Mouse (Mus musculus) gastrocnemius, adult 2 months (tissue): Measurements from ENCODE around the gene Mrpl12. TPM values are rescaled to one million over a fixed set of nuclear protein-coding genes. Genes with fewer than 3 reads are reported as not detected.
"Not testable (repeated sequence)": the region's sequence is repeated elsewhere in the genome, so short reads cannot be mapped to it uniquely, and the experiment has no call there.

Experiments
- DNase-seq: peaks from one replicate; pipeline ENCODE4 v3.0.0; 2022
- H3K27ac ChIP-seq: fragments of 200-600 bp; 2 replicates; pipeline ENCODE4 v1.8.1; 2022; ENCODE audit warnings: mild to moderate bottlenecking
- H3K4me3 ChIP-seq: fragments of 200-600 bp; 2 replicates; pipeline ENCODE4 v1.8.1; 2022; ENCODE audit warnings: mild to moderate bottlenecking, moderate library complexity
- CTCF ChIP-seq: fragments of 200-600 bp; IDR thresholded peaks from 2 replicates; pipeline ENCODE4 v1.8.1; 2022; ENCODE audit warnings: antibody characterized with exemption, mild to moderate bottlenecking, moderate library complexity
- intact Hi-C: fragments of 180-260 bp; cut with DNase I; formaldehyde crosslinking; loops from one replicate; pipeline ENCODE4 v1.15.1; 2025
- total RNA-seq, 2 experiments: library from RNA; stranded (reverse); gene quantifications; 2 replicates each; pipeline ENCODE4 v1.2.3; 2021

The Mrpl12 gene
- total RNA-seq, 2 experiments from 2014 or later, result 120 to 177 TPM

GRCm38 (mm10) chr11:120500357-120500756, 15.9 kb downstream of the Mrpl12 start:
- H3K4me3 ChIP-seq, result no peak overlapping the region
- no peak for DNase-seq
- no peak for TF ChIP-seq CTCF
- H3K27ac ChIP-seq, result no peak overlapping the region
- intact Hi-C loops, result no loop called here

DNA sequence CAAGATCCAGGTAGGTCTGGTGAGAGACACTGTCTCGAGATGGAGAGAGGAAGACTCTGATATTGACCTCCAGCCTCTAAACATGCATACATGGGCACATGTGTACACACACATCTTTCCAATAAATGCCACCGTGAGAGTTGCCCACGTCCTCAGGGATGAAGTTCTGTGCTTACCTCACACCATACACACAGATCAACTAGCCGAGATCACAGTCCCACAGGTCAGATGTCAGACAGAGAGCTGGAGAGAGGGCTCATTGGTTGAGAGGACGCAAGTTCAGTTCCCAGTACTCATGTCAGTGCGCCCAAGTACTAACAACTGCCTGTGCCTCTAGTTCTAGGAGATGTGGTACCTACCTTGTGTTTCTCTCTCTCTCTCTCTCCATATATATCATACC, 16.6 kb downstream of the Mrpl12 start:
- no peak for DNase-seq
- Histone ChIP-seq H3K4me3 (no peak overlapping the region), H3K27ac (no peak overlapping the region)
- no peak for TF ChIP-seq CTCF
- intact Hi-C loops, result no loop called here

- H3K4me3 ChIP-seq, result no peak overlapping the region
- no peak for DNase-seq
- no peak for TF ChIP-seq CTCF
- no peak overlapping the region for H3K27ac ChIP-seq
- intact Hi-C loops, result no loop called here
Measured at GRCm38 (mm10) chr11:120501701-120502100, 17.3 kb downstream of the Mrpl12 start.

- H3K4me3 ChIP-seq, result no peak overlapping the region
- intact Hi-C loops, result no loop called here
- no peak for TF ChIP-seq CTCF
- no peak overlapping the region for H3K27ac ChIP-seq
- DNase-seq, result no peak
Measured at GRCm38 (mm10) chr11:120505661-120506060, 21.2 kb downstream of the Mrpl12 start.

DNA sequence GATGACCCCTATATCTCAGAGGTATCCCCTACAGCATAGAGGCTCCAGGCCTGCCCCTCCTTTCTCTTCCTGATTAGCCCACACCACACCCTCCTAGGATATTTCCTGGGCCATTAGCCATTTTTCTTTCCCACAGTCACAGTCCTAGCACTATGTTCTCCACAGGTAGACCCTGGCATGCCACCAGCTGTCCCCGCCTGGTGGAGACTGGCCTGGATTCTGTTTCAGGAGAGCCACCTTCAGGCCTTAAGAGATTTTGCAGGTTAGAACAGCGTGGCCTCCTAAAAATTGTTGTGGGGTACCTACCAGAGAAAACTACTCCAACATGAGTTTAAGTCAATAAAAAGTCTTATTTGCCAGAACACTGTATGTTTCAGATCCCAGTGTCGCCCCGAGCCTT, 22.5 kb downstream of the Mrpl12 start:
- Histone ChIP-seq H3K4me3 (no peak overlapping the region), H3K27ac (no peak overlapping the region)
- intact Hi-C loops, result no loop called here
- TF ChIP-seq CTCF, result peak; percentile 38
- DNase-seq, result no peak

GRCm38 (mm10) chr11:120507611-120508289, 23.3 kb downstream of the Mrpl12 start:
- intact Hi-C loops, result no loop called here
- no peak for DNase-seq
- no peak overlapping the region for H3K27ac ChIP-seq
- no peak for TF ChIP-seq CTCF
- H3K4me3 ChIP-seq, result no peak overlapping the region

- intact Hi-C loops, result no loop called here
- no peak for TF ChIP-seq CTCF
- Histone ChIP-seq H3K27ac (no peak overlapping the region), H3K4me3 (no peak overlapping the region)
- DNase-seq, result no peak
Measured at GRCm38 (mm10) chr11:120508290-120508870, 24.0 kb downstream of the Mrpl12 start.

GRCm38 (mm10) chr11:120509940-120510339, 25.5 kb downstream of the Mrpl12 start:
- no peak overlapping the region for H3K4me3 ChIP-seq
- intact Hi-C loops, result no loop called here
- H3K27ac ChIP-seq, result no peak overlapping the region
- DNase-seq, result no peak
- no peak for TF ChIP-seq CTCF

DNA sequence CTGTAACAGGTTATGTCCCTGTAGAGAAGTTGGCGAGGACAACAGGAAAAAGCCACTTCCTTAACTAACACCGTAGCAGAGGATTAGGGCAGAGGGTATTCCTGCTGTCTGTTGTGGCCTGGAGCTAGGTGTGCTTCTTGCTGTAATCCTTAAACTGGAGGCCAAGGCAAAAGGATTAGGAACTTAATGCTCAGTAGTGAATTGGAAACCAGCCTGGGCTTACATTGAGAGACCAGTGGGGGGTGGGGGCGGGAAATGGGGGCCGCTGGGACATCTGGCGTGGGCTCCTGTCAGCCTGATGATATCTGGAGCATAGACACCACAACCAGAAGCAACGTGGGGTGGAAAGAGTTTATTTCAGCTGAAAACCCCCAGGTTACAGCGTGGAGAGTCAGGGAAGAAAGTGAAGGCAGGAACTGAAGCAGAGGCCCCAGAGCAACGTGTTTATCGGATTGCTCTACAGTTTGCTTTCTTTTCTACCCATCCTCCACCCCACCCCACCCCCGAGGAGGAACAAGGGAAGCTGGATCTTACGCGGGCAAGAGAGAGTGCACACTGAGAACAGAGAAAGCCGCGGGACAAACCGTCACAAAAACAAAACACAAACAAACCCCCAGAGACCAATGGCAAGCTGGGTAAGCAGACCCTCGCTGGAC, 26.1 kb downstream of the Mrpl12 start:
- no peak for TF ChIP-seq CTCF
- intact Hi-C loops, result no loop called here
- DNase-seq, result no peak
- H3K4me3 ChIP-seq, result peak overlapping the region; percentile 65
- peak overlapping the region; percentile 62 for H3K27ac ChIP-seq

DNA sequence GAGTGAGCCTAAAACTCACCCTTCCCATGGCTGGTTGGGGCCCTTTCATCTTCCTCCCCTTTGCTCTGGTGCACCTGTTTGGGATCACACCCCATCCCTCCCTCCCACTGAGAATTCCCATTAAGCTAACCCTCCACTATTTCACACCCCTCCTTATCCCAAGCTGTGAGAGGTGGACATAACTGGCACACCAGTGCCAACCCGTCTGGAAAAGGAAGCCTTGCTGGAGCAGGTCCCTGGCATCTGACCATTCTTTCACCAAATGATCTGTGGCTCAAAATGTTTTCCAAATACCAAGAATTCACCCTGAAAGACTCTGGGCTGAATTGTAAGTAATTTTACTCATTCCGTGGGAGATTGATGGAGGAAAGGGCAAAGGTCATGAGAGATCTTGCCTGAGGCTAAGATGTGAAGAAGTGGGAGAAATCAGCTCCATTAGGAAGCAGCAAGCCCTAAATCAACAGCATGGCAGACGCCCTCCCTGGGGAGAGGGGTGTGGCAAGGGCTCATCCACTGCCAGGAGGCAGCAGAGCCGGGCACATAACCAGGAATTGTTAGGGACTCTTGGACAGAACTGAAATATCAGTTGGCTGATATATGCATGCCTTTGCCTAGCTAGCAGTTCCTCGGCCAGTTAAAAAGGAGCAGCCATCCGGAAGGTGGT, 28.5 kb downstream of the Mrpl12 start:
- Histone ChIP-seq H3K4me3 (no peak overlapping the region), H3K27ac (no peak overlapping the region)
- intact Hi-C loops, result no loop called here
- TF ChIP-seq CTCF, result no peak
- no peak for DNase-seq

DNA sequence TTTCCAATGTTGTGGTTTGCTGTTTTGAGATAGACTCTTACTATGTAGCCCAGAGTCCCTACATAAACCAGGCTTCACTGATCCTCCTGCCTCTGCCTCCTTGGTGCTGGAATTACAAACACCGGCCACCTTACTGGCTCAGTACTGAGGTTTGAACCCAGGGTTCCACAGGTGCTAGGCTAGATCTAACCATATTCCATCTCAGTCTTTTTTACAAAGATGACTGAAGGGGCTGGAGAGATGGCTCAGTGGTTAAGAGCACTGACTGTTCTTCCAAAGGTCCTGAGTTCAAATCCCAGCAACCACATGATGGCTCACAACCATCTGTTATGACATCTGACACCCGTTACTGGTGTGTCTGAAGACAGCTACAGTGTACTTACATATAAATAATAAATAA, 29.8 kb downstream of the Mrpl12 start:
- not testable (repeated sequence) for DNase-seq, H3K4me3 ChIP-seq, H3K27ac ChIP-seq
- intact Hi-C loops, result loop anchor here (2.0 kb wide), 2 partner anchors 65 to 99 kb away; no protein-coding TSS in a partner anchor

GRCm38 (mm10) chr11:120515611-120516010, 31.2 kb downstream of the Mrpl12 start:
- intact Hi-C loops, result loop anchor here (2.0 kb wide), 2 partner anchors 63 to 97 kb away; no protein-coding TSS in a partner anchor
- H3K4me3 ChIP-seq, result no peak overlapping the region
- H3K27ac ChIP-seq, result peak overlapping the region; percentile 75
- no peak; the same call in 1 of the 2 replicates for TF ChIP-seq CTCF
- peak; percentile 92 for DNase-seq

DNA sequence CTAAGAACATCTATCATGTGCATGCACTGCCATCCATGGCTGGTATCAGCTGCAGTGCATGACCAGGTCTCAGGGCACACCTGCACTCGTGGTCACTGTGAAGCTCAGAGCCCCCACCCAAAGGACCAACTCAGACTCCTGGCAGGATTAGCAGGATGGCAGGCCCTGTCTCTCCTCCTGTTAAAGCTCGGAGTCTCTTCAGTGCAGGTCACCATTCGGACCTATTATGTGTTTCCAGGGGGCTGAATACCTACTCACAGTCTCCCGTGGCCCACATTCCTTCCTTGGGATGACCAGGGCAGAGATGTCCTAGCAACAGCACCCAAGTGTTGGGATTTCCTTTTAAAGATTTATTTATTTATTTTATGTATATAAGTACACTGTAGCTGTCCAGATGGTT, 32.7 kb downstream of the Mrpl12 start:
- Histone ChIP-seq H3K27ac (no peak overlapping the region), H3K4me3 (no peak overlapping the region)
- TF ChIP-seq CTCF, result no peak
- intact Hi-C loops, result no loop called here
- DNase-seq, result no peak
